Mouse (Mus musculus) heart, embryonic 16.5 days (tissue): Measurements from ENCODE around the gene 4930558K02Rik. TPM values are rescaled to one million over a fixed set of nuclear protein-coding genes. Genes with fewer than 3 reads are reported as not detected.

Experiments
- ATAC-seq: fragments of 200-750 bp; cut with Nextera tagmentation; replicated peaks from 2 replicates; pipeline ENCODE4 v1.8.0; 2017; ENCODE audit warnings: moderate number of reproducible peaks; ENCODE audit not compliant: insufficient read depth, low FRiP score; ENCODE audit errors: extremely low read depth
- H3K27ac ChIP-seq: fragments of 300-500 bp; sonication (generic); 2 replicates; pipeline ENCODE4 v1.5.1; 2014; ENCODE audit warnings: mild to moderate bottlenecking, low read length, control low read depth, moderate library complexity
- H3K27me3 ChIP-seq: fragments of 300-500 bp; sonication (generic); 2 replicates; pipeline ENCODE4 v1.6.1; 2014; ENCODE audit warnings: low read length, mixed read lengths; ENCODE audit not compliant: control insufficient read depth, insufficient read depth
- H3K36me3 ChIP-seq: fragments of 300-500 bp; sonication (generic); 2 replicates; pipeline ENCODE4 v1.6.1; 2014; ENCODE audit not compliant: control insufficient read depth, insufficient read depth
- H3K4me1 ChIP-seq: fragments of 300-500 bp; sonication (generic); 2 replicates; pipeline ENCODE4 v1.6.1; 2014; ENCODE audit warnings: low read length, mixed read lengths; ENCODE audit not compliant: control insufficient read depth, insufficient read depth
- H3K4me2 ChIP-seq: fragments of 300-500 bp; sonication (generic); 2 replicates; pipeline ENCODE4 v1.6.1; 2014; ENCODE audit warnings: low read depth, mild to moderate bottlenecking, control low read depth, low read length
- H3K4me3 ChIP-seq: fragments of 300-500 bp; sonication (generic); 2 replicates; pipeline ENCODE4 v1.5.1; 2014; ENCODE audit warnings: mild to moderate bottlenecking, control low read depth, low read length
- H3K9ac ChIP-seq: fragments of 300-500 bp; sonication (generic); 2 replicates; pipeline ENCODE4 v1.6.1; 2014; ENCODE audit warnings: low read length, control low read depth
- H3K9me3 ChIP-seq: fragments of 300-500 bp; sonication (generic); replicated peaks from 2 replicates; pipeline ENCODE4 v1.6.1; 2016; ENCODE audit warnings: low read length; ENCODE audit not compliant: control insufficient read depth
- WGBS: fragments of 180-500 bp; shearing (Covaris S2); extraction: QIAGEN DNeasy Blood & Tissue Kit; methylation state at CpG from one replicate; pipeline ENCODE4 v1.1.7; 2014; 5-methylcytosine and 5-hydroxymethylcytosine counted together
- polyA plus RNA-seq: library from polyadenylated mRNA; unstranded; fragments of >200 nt; fragmentation: Nextera tagmentation; extraction: Ambion mirVana; gene quantifications from 2 replicates; pipeline ENCODE4 v1.2.1, GENCODE M21; 2015

The 4930558K02Rik gene
- polyA plus RNA-seq, 1 experiment from 2014 or later: not detected

- H3K4me2 ChIP-seq: no peak overlapping the region
- no peaks in the 10 kb centered on the region for H3K36me3 ChIP-seq
- no peak overlapping the region for H3K4me3 ChIP-seq
- H3K9ac ChIP-seq: no peak overlapping the region
- 70% methylated on average over 8 of the region's 8 CpGs for whole genome bisulfite sequencing
- H3K4me1 ChIP-seq: peaks cover 21% of the 10 kb centered on the region
- no peaks in the 10 kb centered on the region for H3K9me3 ChIP-seq
- ATAC-seq: no peak
- H3K27ac ChIP-seq: peak overlapping the region; percentile 14; the same call in 1 of the 2 replicates
- H3K27me3 ChIP-seq: no peaks in the 10 kb centered on the region
Observed at GRCm38 (mm10) chr1:162001328-162001727, 21.9 kb upstream of the 4930558K02Rik start.

GRCm38 (mm10) chr1:161999882-162000371, 20.5 kb upstream of the 4930558K02Rik start:
- no peak for ATAC-seq
- Histone ChIP-seq H3K27me3 (no peaks in the 10 kb centered on the region), H3K9me3 (no peaks in the 10 kb centered on the region), H3K4me3 (peak overlapping the region; percentile 27; the same call in 1 of the 2 replicates), H3K4me1 (peaks cover 21% of the 10 kb centered on the region), H3K36me3 (no peaks in the 10 kb centered on the region), H3K9ac (peak overlapping the region; percentile 71), H3K4me2 (peak overlapping the region; percentile 60), H3K27ac (peak overlapping the region; percentile 59)
- 9% methylated on average over 4 of the region's 4 CpGs for WGBS

GRCm38 (mm10) chr1:161999338-161999737, 19.9 kb upstream of the 4930558K02Rik start:
- no peak overlapping the region; the same call in 1 of the 2 replicates for H3K4me3 ChIP-seq
- peaks cover 15% of the 10 kb centered on the region for H3K4me1 ChIP-seq
- H3K9me3 ChIP-seq: no peaks in the 10 kb centered on the region
- peak overlapping the region; percentile 54 for H3K9ac ChIP-seq
- peak overlapping the region; percentile 59; the same call in 1 of the 2 replicates for H3K27ac ChIP-seq
- WGBS: 32% methylated on average over 5 of the region's 5 CpGs
- ATAC-seq: no peak
- no peaks in the 10 kb centered on the region for H3K36me3 ChIP-seq
- peak overlapping the region; percentile 60 for H3K4me2 ChIP-seq
- no peaks in the 10 kb centered on the region for H3K27me3 ChIP-seq

GRCm38 (mm10) chr1:161998781-161999180, 19.3 kb upstream of the 4930558K02Rik start:
- no peak overlapping the region for H3K9ac ChIP-seq
- no peaks in the 10 kb centered on the region for H3K9me3 ChIP-seq
- H3K4me1 ChIP-seq: peaks cover 10% of the 10 kb centered on the region
- WGBS: 53% methylated on average over 4 of the region's 4 CpGs
- H3K27ac ChIP-seq: no peak overlapping the region
- H3K4me2 ChIP-seq: no peak overlapping the region
- no peaks in the 10 kb centered on the region for H3K36me3 ChIP-seq
- H3K27me3 ChIP-seq: no peaks in the 10 kb centered on the region
- no peak overlapping the region for H3K4me3 ChIP-seq
- ATAC-seq: no peak

- no peak overlapping the region for H3K9ac ChIP-seq
- 75% methylated on average over 7 of the region's 7 CpGs for WGBS
- no peak for ATAC-seq
Observed at GRCm38 (mm10) chr1:161992389-161992788, 13.0 kb upstream of the 4930558K02Rik start.

GRCm38 (mm10) chr1:161991846-161992245, 12.4 kb upstream of the 4930558K02Rik start:
- 92% methylated on average over 11 of the region's 11 CpGs for WGBS

More at GRCm38 (mm10) chr1:161992389-161992788, 13.0 kb upstream of the 4930558K02Rik start:
- Histone ChIP-seq H3K9me3 (no peaks in the 10 kb centered on the region), H3K27me3 (no peaks in the 10 kb centered on the region), H3K4me1 (no peaks in the 10 kb centered on the region), H3K4me2 (no peak overlapping the region), H3K27ac (no peak overlapping the region), H3K4me3 (no peak overlapping the region), H3K36me3 (no peaks in the 10 kb centered on the region)

GRCm38 (mm10) chr1:161990684-161991578, 11.5 kb upstream of the 4930558K02Rik start:
- no peaks in the 10 kb centered on the region for H3K4me1 ChIP-seq
- H3K9me3 ChIP-seq: no peaks in the 10 kb centered on the region
- H3K27ac ChIP-seq: no peak overlapping the region
- H3K4me2 ChIP-seq: no peak overlapping the region
- H3K4me3 ChIP-seq: no peak overlapping the region
- H3K36me3 ChIP-seq: no peaks in the 10 kb centered on the region
- H3K9ac ChIP-seq: no peak overlapping the region
- H3K27me3 ChIP-seq: no peaks in the 10 kb centered on the region
- no peak for ATAC-seq
- WGBS: 75% methylated on average over 10 of the region's 10 CpGs

More at GRCm38 (mm10) chr1:161991846-161992245, 12.4 kb upstream of the 4930558K02Rik start:
- Histone ChIP-seq H3K27ac (no peak overlapping the region), H3K27me3 (no peaks in the 10 kb centered on the region), H3K4me1 (no peaks in the 10 kb centered on the region), H3K9me3 (no peaks in the 10 kb centered on the region), H3K4me3 (no peak overlapping the region), H3K9ac (no peak overlapping the region), H3K36me3 (no peaks in the 10 kb centered on the region), H3K4me2 (no peak overlapping the region)
- no peak for ATAC-seq

GRCm38 (mm10) chr1:161983979-161984566, 4.6 kb upstream of the 4930558K02Rik start:
- Histone ChIP-seq H3K9ac (no peak overlapping the region), H3K27ac (no peak overlapping the region), H3K36me3 (no peaks in the 10 kb centered on the region), H3K27me3 (no peaks in the 10 kb centered on the region), H3K4me2 (no peak overlapping the region), H3K9me3 (no peaks in the 10 kb centered on the region), H3K4me3 (no peak overlapping the region), H3K4me1 (0 out of 2 replicates have a peak, but pooled peaks cover 5% of the 10 kb centered on the region)
- no peak for ATAC-seq
- 50% methylated on average over 4 of the region's 4 CpGs for WGBS

GRCm38 (mm10) chr1:161983451-161983850, 4.0 kb upstream of the 4930558K02Rik start:
- Histone ChIP-seq H3K4me2 (no peak overlapping the region), H3K27ac (no peak overlapping the region), H3K4me3 (no peak overlapping the region), H3K36me3 (no peaks in the 10 kb centered on the region), H3K9ac (no peak overlapping the region), H3K27me3 (no peaks in the 10 kb centered on the region), H3K4me1 (0 out of 2 replicates have a peak, but pooled peaks cover 5% of the 10 kb centered on the region), H3K9me3 (no peaks in the 10 kb centered on the region)
- no peak for ATAC-seq
- WGBS: 68% methylated on average over 6 of the region's 6 CpGs
